Mouse (Mus musculus) frontal cortex, adult 2 months (tissue): ENCODE measurements around the gene Prkce. TPM values are rescaled to one million over a fixed set of nuclear protein-coding genes. Genes with fewer than 3 reads are reported as not detected.

Source experiments
- DNase-seq, 2 experiments: peaks; one replicate each; pipeline ENCODE4 v3.0.0; 2022; ENCODE audit warnings: low spot score in 1 of 2; ENCODE audit errors: extremely low spot score in 1 of 2
- polyA plus RNA-seq: library from polyadenylated mRNA; depleted of rRNA; stranded (reverse); fragments of >200 nt; gene quantifications from 2 replicates; pipeline ENCODE4 v1.2.3, GENCODE M21; 2012

The Prkce gene
- polyA plus RNA-seq, 1 experiment: 96.6 TPM

DNA sequence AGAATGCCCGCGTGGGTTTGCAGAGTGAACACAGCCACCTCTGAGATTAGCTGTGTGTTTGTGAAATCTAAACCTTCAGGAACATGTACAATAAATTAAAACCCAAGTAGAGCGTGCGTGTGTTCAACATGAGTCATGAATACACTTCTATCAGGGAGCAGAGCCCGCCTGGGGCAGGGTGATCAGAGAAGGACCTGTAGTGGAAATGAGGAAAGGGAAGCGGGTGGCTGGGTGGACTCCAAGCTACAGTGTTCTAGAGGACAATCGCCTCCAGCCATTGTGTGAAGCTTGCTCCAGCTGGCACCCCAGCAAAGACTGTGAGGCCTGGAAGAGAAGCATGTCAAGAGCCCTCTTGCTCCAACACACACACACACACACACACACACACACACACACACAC lies 157.2 kb downstream of the Prkce start:
- DNase-seq: no peak

DNA sequence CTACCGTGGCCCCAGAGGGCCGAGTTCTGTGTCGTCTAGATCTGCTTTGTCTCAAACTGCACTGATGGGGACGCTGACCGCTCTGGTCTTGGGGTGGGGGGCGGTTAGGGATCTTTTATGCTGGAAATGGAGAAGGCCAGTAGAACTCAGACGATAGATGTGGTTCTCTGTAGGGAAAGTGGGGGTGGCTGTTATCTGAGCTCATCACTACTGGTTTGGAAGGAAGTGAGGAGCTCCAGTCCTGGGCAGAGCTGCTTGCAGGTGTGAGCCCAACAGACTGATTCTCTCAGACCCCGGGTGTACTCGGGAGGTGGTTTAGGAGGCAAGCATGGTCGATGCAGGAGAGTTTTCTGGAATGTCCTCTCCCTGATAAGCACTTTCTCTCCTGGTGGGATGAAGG lies 157.7 kb downstream of the Prkce start:
- DNase-seq: no peak

DNA sequence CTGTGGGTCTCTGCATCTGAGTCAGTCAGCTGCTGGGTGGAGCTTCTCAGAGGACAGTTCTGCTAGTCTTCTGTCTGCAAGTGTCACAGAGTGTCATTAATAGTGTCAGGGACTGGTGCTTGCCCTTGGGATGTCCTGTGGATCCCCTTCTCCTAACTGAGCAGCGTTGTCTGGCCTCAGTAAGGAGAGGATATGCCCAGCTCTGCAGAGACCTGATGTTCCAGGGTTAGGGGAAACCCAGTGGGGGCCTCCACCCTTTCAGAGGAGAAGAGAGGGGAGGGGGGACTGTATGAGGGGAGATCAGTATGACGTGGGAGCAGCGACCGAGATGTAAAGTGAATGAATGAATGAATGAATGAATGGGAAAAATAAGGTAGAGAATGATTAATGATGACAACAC lies 160.4 kb downstream of the Prkce start:
- no peak for DNase-seq

DNA sequence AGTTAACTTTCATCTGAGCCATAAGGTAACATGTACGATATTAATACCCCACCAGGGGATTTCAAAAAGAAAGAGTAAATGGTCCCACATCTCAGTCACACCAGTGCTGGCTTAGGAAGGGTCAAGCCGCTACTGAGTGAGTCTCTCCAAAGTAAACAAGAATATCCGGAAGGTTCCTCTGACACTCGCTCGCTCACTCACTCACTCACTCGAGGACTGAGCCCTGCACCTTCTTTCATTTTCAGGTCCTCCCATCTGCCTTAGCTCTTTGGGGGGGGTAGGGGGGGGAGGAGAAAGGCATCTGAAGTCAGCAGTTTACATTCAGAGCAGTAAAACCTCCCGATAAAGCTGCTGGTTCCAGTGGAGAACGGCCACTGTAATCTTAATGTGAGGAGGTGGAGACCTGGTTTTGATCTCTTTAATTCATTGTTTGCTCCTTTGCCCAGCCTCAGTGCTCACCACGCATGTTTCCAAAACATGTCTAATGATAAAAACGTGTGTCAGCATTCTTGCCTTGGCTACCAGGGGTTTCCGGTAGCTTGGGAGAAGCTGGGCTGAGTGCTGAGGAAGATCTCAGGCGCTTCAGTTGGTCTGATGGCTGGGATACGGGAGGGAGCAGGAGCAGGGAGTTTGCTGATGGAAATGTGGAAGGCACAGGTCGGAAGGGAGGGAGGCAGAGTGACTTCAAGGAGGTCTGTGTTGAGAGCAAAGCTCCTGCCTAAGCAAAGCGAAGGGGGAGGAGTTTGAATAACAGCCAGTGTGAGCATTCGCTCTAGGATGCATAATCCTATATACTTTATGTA lies 161.9 kb downstream of the Prkce start:
- no peak for DNase-seq

DNA sequence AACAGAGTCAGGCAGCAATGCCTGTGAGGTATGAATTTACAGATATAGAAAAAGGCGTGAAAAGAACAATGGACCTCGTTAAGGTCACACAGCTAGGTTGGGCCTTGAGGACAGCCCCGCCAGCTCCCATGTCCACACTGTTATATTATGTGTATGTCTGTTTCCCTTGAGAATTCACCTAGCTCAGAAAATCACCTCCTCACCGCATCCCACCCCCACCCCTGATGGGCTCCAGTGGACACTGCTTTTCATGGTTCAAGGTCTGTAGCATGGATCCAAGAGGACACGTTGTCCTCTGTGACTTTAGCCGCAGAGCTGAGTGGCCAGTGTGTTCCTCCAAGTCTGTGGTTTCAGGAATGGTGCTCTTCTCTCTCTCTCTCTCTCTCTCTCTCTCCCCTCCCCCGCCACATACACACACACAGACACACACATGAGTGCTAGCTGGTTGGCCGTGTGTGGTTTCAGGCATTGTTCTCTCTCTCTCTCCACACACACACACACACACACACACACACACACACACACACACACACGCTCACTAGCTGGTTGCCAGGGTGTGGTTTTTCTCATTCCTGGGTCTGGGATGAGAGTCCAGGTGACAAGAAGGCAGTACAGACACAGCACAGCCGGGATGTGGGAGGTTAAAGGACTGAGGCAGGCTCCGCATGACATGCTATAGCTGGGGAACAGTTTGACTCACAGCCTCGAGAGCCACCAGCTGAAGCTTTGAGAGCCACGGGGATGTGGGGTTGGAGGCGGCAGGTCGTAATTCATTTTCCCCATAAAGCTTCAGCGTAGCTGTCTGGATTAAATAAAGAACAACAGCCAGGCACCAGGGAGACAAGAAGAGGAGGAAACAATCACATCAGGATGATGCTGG lies 162.7 kb downstream of the Prkce start:
- DNase-seq: peak; percentile 60 to 65

DNA sequence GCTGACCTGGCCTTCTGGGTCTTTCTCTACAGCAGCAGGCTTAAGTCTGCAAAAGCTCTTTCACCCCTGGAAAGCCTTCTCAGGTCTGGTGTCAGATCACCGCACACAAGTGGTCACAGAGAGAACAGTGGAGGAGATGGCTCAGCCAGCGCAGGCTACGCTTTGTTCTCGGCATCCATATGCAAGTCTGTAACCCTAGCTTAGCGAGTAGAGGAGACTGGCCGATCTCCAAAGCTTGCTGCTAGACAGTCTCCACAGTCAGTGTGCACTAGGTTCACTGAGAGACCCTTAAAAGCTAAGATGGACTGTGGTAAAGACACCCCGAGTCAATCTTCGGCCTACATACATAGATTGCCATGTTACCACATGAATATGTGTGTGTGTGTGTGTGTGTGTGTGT lies 164.2 kb downstream of the Prkce start:
- no peak for DNase-seq

DNA sequence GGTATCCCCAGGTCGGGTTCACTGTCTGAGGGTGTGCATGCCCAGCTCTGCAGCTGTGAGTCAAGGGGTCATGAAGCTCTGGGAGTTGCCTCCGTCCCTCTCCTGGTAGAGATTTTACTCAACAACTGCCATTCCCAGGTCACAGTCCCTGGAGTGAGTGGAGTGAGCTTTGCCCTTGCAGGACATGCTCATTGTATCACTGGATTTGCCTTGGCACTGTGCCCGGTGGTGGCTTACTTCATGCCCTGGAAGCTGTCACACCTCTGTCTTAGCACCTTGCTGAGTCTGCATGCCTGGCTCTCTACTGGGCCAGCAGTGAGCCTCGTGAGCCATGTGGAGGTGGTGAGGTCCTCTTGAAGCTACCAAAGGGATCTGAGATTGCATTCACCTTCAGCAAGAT lies 167.4 kb downstream of the Prkce start:
- no peak for DNase-seq

DNA sequence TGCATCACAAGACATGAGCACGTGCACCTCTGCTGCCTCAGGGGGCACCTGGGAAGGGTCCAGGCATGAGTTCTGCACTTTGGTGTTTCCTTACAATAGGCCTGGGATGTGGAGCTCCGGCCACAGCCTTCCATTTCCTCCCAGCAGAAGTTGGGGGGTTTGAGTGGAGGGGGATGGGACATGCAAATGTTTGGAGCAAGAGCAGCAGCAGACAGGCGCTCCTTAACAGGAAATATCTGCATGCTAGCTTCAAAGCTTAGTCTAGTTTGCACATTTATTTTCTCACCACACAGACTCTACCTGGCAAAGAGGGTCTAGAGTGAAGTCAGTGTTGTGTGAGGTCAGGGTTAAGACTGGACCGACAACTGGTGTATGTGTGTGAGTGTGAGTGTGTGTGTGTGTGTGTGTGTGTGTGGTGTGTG lies 169.1 kb downstream of the Prkce start:
- DNase-seq: no peak

DNA sequence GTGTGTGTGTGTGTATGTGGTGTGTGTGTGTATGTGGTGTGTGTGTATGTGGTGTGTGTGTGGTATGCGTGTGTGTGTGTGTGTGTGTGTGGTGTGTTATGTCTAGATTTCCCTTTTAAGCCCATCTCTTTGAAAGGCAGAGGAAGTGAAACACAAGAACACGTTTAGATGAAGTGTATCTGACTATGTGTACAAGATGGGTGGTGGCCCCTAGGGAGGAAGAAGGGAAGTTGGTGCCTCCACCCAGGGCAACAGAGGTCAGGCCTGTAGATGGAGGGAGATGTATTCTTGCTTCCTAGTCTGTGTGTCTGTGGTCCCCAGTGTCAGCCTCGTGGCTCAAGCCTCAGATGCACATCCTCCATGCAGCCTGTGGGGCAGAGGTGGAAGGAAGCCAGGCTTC lies 169.5 kb downstream of the Prkce start:
- DNase-seq: no peak

DNA sequence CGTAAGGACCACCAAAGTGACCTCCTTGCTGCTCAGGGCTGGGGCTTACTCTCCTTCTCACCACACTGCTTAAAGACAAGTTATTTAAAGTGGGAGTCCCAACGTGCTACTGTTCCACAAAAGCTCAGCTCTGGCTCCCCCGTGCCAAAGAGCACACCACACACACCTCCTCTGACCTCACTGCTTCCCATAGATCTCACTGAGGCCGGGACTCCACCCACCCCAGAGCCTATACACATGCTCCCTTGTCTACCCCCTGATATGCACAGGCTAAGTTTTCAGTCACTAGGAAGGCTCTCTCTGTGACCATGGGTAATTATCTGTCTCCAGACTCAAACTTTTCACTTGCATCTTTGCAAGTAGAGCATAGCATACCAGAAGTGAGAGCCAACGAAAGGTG lies 170.7 kb downstream of the Prkce start:
- no peak for DNase-seq

DNA sequence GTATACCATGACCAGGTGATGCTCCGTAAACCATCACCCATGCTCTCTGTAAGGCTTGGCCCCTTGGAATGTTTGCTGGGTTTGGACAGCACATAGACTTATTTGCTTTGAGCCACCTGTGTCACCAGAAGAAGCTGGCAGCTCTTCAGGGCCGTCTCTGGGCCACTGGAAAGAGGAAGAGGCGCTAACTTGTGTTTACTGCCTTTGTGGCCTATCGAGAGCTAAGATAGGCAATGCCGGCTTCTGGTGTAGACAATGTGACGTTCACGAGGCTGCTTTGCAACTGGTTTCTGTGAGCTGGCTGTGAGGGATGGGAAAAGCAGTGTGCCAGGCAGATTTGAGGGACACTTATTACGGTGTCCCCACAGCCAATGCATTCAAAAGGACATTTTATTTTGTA lies 176.4 kb downstream of the Prkce start:
- DNase-seq: no peak

DNA sequence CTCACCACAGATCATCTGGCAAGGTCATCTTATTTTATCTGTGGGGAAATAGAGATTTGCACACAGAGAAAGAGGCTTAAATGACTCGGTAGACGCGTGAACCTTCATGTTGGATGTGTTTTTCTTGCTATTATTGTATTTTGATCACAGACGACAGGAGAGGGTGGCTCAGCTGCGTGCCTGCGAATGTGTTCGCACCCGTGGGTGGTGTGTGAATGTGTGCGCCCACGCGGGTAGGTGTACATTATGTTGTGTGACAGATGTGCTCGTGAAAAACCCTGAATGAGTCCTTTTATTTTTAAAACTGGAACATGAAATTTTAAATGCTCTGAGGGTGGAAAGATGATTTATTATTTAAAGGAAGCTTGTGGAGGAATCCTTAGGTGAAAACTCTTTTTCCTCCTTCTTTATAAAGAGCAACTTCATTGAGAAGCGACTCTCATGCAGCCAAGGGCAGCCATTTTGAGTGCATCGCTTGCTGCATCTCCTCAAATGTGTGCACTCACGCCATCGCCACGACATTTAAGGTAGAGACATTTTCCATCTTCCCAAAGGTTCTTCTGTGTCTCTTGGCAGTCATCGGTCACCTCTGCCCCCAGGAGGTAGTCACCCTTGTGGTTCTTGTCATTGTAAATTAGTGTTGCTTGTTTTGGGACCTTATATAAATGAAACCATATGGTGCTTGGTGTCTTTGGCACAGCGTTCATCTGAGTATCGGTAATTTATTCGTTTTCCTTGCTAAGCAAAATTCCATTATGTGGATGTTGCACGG lies 177.8 kb downstream of the Prkce start:
- peak; percentile 91 to 94 for DNase-seq

DNA sequence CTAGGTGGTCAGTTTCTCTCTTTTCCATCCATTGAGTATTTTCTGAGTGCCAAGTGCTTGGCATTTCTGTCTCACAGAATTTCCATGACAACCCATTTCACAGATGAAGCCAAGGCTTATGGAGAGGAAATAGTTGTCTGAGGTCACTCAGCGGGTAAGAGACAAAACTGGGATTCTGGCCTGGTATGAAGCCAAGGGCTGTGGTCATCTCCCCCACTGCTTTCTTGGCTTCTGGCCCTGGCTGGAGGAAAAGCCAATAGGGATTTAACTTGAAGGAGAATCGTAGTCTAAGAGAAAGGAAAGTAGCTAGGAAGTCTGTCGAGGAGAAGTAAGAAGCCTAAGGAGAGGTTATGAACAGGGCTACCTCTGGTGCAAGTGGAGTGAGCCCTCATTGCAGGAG lies 182.7 kb downstream of the Prkce start:
- no peak for DNase-seq

DNA sequence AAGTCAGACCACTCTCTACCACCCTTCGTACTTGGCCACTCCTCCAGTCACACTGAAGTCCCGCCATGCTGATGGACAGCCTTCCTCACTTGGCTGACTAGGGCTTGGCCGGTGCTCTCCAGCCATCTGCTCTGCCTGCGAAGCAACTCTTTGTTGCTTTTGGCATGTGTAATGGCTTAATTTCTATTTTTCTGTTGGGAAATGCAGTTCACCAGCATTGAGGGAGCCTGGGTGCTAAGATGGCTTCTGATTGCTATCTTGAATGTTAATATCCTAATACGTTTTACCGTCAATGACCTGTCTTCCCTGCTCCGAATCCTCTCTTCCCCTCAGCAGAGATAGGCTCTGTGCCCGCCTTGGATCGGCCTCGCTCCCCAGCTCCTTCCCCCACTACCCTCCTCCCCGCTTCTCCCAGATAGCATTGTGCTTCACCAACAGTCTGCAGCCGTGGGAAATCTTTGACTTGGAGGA lies 183.2 kb downstream of the Prkce start:
- no peak for DNase-seq

DNA sequence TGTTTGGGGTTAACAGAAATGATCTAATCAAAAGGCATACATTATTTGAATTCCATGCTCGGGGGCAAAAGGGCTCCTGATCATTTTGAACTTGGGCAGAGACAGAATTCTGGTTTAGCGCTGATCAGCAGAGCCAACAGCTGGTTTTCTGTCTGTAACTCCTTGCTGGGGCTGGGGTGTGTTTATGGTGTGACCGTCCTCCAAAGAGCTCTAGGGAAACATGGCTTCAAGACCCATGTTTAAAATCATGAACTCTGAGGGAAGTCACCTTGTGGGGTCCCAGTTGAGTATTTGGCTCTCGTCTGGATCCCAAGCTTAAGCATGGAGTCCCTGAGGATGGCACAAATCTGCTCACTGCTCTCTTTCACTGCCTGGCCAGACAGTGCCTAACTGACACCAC lies 183.7 kb downstream of the Prkce start:
- no peak for DNase-seq

DNA sequence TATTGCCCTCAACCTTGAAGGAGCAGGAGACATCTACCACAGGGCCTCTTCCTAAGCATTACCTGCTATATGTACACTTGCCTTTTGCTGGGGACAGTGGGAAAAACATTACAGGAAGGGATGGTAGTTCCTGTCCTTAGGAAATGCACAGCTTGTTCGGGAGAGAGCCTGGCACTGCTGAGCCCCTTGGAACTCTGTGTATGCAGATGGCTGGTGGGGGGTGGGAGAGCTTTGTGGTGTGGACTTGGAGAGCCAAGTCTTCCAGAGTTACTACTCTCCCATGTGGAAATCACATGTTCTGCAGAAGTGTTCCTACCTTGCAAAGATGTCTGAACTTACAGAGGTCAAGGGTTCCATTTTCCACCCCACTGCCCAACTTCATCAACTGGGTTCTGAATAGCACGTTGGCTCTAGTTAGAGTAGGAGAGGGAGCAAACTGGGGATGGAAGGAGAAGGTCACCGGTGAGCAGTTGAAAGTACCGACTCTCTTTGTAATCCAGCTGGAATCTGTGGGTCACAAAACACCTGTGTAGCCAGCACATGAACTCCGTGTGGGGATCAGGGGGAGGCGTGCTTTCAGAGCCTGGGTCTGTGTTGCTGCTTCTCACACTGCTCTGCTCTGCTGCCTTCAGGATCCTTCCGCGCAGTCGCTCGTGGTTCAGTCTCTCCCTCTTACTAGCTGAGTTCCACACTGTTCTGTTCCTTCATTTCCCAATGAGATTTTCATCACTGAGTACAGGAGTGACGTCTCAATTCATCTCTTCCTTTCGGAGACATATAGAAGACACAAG lies 184.9 kb downstream of the Prkce start:
- DNase-seq: no peak

DNA sequence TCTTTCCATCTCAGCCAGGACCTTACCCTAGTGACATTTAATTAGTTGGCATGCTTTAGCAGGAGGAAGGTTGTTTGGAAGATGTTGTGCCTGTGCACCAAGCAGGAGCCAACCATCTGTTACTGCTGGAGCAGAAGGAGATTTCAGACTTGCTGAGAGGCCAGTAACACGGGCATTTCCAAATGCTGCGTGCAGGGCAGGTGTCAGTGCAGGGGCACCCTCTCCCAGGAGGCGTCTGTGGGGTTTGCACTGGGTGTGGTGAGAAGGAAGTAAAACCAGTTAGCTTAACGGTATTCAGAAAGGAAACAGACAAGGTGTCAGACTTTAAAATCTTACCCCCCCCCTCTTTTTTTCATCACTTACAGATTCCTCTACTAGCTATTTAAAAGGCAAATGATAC lies 186.1 kb downstream of the Prkce start:
- no peak for DNase-seq

DNA sequence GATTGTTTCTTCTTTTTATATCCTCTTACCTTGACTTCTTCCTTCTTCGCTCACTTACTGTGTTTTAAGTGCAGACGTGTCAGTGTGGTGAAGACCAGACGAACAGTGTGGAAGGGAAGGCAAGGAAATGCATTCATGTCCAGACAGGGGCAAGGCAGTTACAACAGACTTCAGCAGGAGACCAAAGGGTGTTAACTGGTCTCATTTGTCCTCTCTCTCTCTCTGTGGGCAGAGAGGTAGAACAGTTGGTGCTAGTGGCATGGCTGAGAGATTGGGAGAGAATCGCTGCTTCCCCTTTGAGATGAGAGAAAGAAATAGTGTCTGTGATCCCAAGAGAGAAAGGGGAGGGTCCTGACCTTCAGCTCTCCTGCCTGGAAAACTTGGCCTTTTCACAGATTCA lies 186.5 kb downstream of the Prkce start:
- no peak for DNase-seq

DNA sequence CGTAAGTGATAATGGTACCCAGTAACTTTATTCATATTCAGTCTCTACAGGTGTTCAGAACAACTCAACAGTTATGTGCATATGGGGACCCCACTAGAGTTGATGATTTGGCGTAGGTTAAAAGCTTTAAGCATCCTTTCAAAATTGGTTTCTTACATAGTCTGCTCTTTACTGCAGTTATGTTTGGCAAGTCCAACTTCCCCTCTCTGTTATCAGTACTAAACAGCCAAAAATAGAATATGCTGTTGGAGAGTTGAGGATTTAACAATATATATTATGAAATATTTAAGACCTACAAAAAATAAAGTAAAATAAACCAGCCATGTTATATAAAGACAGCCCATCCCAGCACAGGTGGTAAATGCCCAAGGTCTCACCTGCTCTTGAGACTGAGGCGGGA lies 187.3 kb downstream of the Prkce start:
- no peak for DNase-seq

DNA sequence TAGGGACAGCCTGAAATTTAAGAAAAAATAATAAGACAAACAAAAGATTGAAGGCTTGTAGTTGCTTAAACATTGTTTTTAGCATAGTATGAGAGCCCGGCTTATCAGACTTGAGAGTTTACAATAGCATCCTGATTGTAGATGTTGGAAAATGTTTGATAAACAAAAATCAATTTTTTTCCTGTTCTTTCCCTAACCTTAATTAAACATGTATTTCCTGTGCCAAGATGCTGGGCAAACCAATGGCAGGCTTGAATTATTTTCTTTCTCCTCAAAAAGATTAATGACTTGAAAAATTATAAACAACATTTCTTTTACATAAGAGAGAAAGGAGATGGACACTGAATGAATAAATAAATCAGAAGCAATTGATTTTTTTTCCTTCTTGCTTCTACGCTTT lies 187.7 kb downstream of the Prkce start:
- DNase-seq: no peak
